Mouse (Mus musculus) left cerebral cortex, postnatal 14 days (tissue): ENCODE measurements around the gene B430218F22Rik. TPM values are rescaled to one million over a fixed set of nuclear protein-coding genes. Genes with fewer than 3 reads are reported as not detected.

Experiments used
- total RNA-seq, 2 experiments: library from RNA; stranded (reverse); gene quantifications; 2 replicates each; pipeline ENCODE4 v1.2.3; 2021

Gene B430218F22Rik
- total RNA-seq, 2 experiments from 2014 or later = 0.40 to 0.44 TPM

Other genes starting within 250 kb of the B430218F22Rik start
- 10 to 100 TPM; 15.0 to 15.9 TPM for gene Mrps30, start 622 bp downstream of the B430218F22Rik start, total RNA-seq